Mouse (Mus musculus) CH12.LX (cell line): ENCODE measurements at regions not wholly inside any gene's neighbourhood (a gene's known extent, or its start where the extent isn't known, plus 50 kb on each side); places are given as distances from the start of the nearest gene placed in this dataset.

Experiments used
- DNase-seq: peaks from one replicate; pipeline ENCODE4 v3.0.0-alpha.2; 2013; ENCODE audit errors: extremely low read depth
- H3K27ac ChIP-seq: 2 replicates; pipeline ENCODE4 v1.5.1; 2012; ENCODE audit warnings: low read depth, mild to moderate bottlenecking, control low read depth, moderate library complexity; ENCODE audit not compliant: insufficient read depth
- H3K27me3 ChIP-seq: replicated peaks from 2 replicates; pipeline ENCODE3; 2012; ENCODE audit warnings: inconsistent platforms
- H3K36me3 ChIP-seq, 2 experiments: replicated peaks in 1 of 2; 2 replicates each; pipeline versions ENCODE3 to v1.6.1; 2012; ENCODE audit warnings: inconsistent platforms in 1 of 2, low read length in 1 of 2, mild to moderate bottlenecking in 1 of 2, mixed read lengths in 1 of 2, moderate library complexity in 1 of 2; ENCODE audit not compliant: control insufficient read depth in 1 of 2, insufficient read depth in 1 of 2
- H3K4me1 ChIP-seq, 2 experiments: 2 replicates each; pipeline ENCODE4 v1.6.1; 2012; ENCODE audit warnings: inconsistent platforms in 1 of 2, moderate library complexity in 1 of 2; ENCODE audit not compliant: insufficient read depth in 2 of 2, control insufficient read depth in 1 of 2
- H3K4me2 ChIP-seq: 2 replicates; pipeline ENCODE4 v1.6.1; 2012; ENCODE audit warnings: low read depth, mild to moderate bottlenecking, control low read depth; ENCODE audit not compliant: poor library complexity, insufficient read depth, severe bottlenecking
- H3K4me3 ChIP-seq, 3 experiments: fragments of 150-350 bp in 1 of 3; sonication (generic) in 1 of 3; replicated peaks in 1 of 3; 2 replicates each; pipeline versions ENCODE3 to v1.5.1; 2011 to 2012; ENCODE audit warnings: low read depth in 2 of 3, low read length in 2 of 3, mild to moderate bottlenecking in 2 of 3, moderate library complexity in 2 of 3, control low read depth in 1 of 3, improper control_type of control experiment in 1 of 3, inconsistent platforms in 1 of 3, mixed read lengths in 1 of 3; ENCODE audit not compliant: poor library complexity in 1 of 3
- H3K79me2 ChIP-seq: replicated peaks from 2 replicates; pipeline ENCODE4 v1.6.1; 2012; ENCODE audit warnings: mild to moderate bottlenecking, moderate library complexity; ENCODE audit not compliant: control insufficient read depth, poor library complexity, insufficient read depth, severe bottlenecking; ENCODE audit errors: extremely low read depth
- H3K9ac ChIP-seq: 2 replicates; pipeline ENCODE4 v1.6.1; 2012; ENCODE audit warnings: low read depth, mild to moderate bottlenecking, control low read depth, moderate library complexity; ENCODE audit not compliant: insufficient read depth
- H3K9me3 ChIP-seq: replicated peaks from 2 replicates; pipeline ENCODE3; 2012; ENCODE audit warnings: low read length, inconsistent platforms, mixed read lengths
- CHD2 ChIP-seq: IDR thresholded peaks from 2 replicates; pipeline ENCODE4 v1.6.1; 2011; ENCODE audit warnings: low read length, improper control_type of control experiment
- ELF1 ChIP-seq: IDR thresholded peaks from 2 replicates; pipeline ENCODE4 v1.6.1; 2014; ENCODE audit warnings: low read depth, mild to moderate bottlenecking, inconsistent platforms, low read length, improper control_type of control experiment
- HCFC1 ChIP-seq: IDR thresholded peaks from 2 replicates; pipeline ENCODE4 v1.6.1; 2012; ENCODE audit warnings: low read depth, mild to moderate bottlenecking, inconsistent platforms, low read length, improper control_type of control experiment
- IRF4 ChIP-seq: IDR thresholded peaks from 2 replicates; pipeline ENCODE4 v1.6.1; 2014; ENCODE audit warnings: low read depth, mild to moderate bottlenecking, inconsistent platforms, low read length, improper control_type of control experiment
- JUN ChIP-seq: IDR thresholded peaks from 2 replicates; pipeline ENCODE4 v1.6.1; 2011; ENCODE audit warnings: low read depth, mild to moderate bottlenecking, low read length, improper control_type of control experiment, moderate library complexity; ENCODE audit not compliant: insufficient read depth
- MAZ ChIP-seq: IDR thresholded peaks from 2 replicates; pipeline ENCODE4 v1.6.1; 2012; ENCODE audit warnings: low read depth, mild to moderate bottlenecking, inconsistent platforms, low read length, improper control_type of control experiment, moderate library complexity
- MXI1 ChIP-seq: IDR thresholded peaks from 2 replicates; pipeline ENCODE4 v1.6.1; 2011; ENCODE audit warnings: mild to moderate bottlenecking, low read depth, low read length, improper control_type of control experiment
- MYC ChIP-seq: IDR thresholded peaks from 2 replicates; pipeline ENCODE4 v1.6.1; 2011; ENCODE audit warnings: low read depth, mild to moderate bottlenecking, improper control_type of control experiment, low read length
- RCOR1 ChIP-seq: conservative IDR thresholded peaks from 2 replicates; pipeline ENCODE4 v1.6.1; 2012; ENCODE audit warnings: low read depth, mild to moderate bottlenecking, inconsistent platforms, low read length, improper control_type of control experiment
- SIN3A ChIP-seq: IDR thresholded peaks from 2 replicates; pipeline ENCODE4 v1.6.1; 2012; ENCODE audit warnings: low read length, improper control_type of control experiment, inconsistent platforms
- SMC3 ChIP-seq: IDR thresholded peaks from 2 replicates; pipeline ENCODE4 v1.6.1; 2011; ENCODE audit warnings: low read depth, low read length, improper control_type of control experiment
- UBTF ChIP-seq: IDR thresholded peaks from 2 replicates; pipeline ENCODE4 v1.6.1; 2012; ENCODE audit warnings: low read depth, mild to moderate bottlenecking, inconsistent platforms, low read length, improper control_type of control experiment, moderate library complexity
- USF1 ChIP-seq: IDR thresholded peaks from 2 replicates; pipeline ENCODE4 v1.6.1; 2014; ENCODE audit warnings: low read depth, mild to moderate bottlenecking, inconsistent platforms, low read length, improper control_type of control experiment
- ZC3H11A ChIP-seq: IDR thresholded peaks from 2 replicates; pipeline ENCODE4 v1.6.1; 2012; ENCODE audit warnings: low read depth, mild to moderate bottlenecking, inconsistent platforms, low read length, improper control_type of control experiment
- ZKSCAN1 ChIP-seq: IDR thresholded peaks from 2 replicates; pipeline ENCODE4 v1.6.1; 2012; ENCODE audit warnings: low read depth, inconsistent platforms, low read length, improper control_type of control experiment, borderline replicate concordance
- ZMIZ1 ChIP-seq: IDR thresholded peaks from 2 replicates; pipeline ENCODE4 v1.6.1; 2012; ENCODE audit warnings: low read depth, mild to moderate bottlenecking, inconsistent platforms, low read length, improper control_type of control experiment
- dilution Hi-C: fragments of 300-500 bp; cut with MboI; formaldehyde crosslinking; loops from 2 replicates; pipeline ENCODE4 v1.14.3; 2020; ENCODE audit warnings: low sequenced_read_pairs; ENCODE audit not compliant: extremely low pct_unique_long_range_greater_than_20kb, extremely low pct_ligation_motif_present
- in situ Hi-C: fragments of 300-500 bp; cut with MboI; formaldehyde crosslinking; loops from 3 replicates; pipeline ENCODE4 v1.14.3; 2019; ENCODE audit warnings: low sequenced_read_pairs, low pct_ligation_motif_present, low pct_unique_long_range_greater_than_20kb, mixed read lengths

DNA sequence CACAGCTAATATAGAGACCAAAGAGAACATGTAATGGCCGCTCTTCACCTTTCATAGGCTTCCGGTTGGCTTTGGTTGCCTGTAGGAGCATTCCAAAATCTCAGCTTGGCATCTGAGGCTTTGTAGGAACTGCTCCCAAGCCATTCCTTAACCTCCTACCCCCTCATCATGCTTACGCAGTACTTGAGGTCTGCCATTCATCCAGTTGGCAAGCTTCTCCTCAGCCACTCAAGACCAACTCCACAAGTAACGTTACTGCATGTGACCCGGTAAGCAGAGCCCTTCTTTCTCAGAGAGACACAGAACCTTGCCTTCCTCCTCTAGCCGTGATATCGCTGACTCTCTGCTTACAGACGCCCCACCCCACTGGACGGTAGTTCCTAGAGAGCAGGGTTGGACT, 94.6 kb upstream of the Ttc29 start:
- no peak for DNase-seq
- H3K4me2 ChIP-seq: no peak overlapping the region
- dilution Hi-C loops: no loop called here
- no peaks in the 10 kb centered on the region for H3K9me3 ChIP-seq
- TF ChIP-seq ZMIZ1 (no peak), USF1 (no peak), UBTF (no peak), MAZ (no peak), RCOR1 (no peak), JUN (no peak), ZC3H11A (no peak), ELF1 (no peak), SMC3 (no peak), MYC (no peak)
- H3K4me3 ChIP-seq: no peak overlapping the region
- no peaks in the 10 kb centered on the region for H3K79me2 ChIP-seq
- in situ Hi-C loops: no loop called here
- no peak overlapping the region for H3K9ac ChIP-seq
- no peak overlapping the region for H3K27ac ChIP-seq
- no peaks in the 10 kb centered on the region for H3K27me3 ChIP-seq
- peaks cover 2 to 45% of the 10 kb centered on the region in 2 experiments; a peak in 3 of 4 replicates for H3K4me1 ChIP-seq
- no peaks in the 10 kb centered on the region for H3K36me3 ChIP-seq

DNA sequence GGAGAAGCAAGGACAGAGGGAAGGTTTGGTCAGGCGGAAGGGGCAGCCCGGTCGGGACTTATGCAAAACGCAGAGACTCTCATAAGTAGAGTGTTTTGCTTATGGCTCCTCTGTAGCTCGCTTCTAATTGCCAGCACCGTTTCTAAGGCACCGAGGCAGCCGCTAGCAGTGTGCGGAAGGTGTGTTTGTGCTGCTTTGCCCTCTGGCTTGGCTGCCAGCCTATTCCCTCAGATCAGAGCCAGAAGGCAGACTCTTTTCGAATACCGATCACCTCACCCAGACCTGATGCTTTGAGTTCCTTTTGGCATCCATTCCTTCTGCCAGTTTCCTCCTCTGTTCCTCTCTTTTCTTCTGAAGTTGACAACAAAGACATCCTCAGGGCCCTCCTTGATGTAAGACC, 93.4 kb upstream of the Ttc29 start:
- Histone ChIP-seq H3K27ac (no peak overlapping the region), H3K4me2 (peak overlapping the region; percentile 72), H3K9ac (0 out of 2 replicates have a peak overlapping the region, but pooled peaks have one; percentile 10), H3K4me3 (peak overlapping the region in 1 of 3 experiments; percentile 22), H3K4me1 (peaks cover 2 to 41% of the 10 kb centered on the region in 2 experiments; a peak in 3 of 4 replicates), H3K27me3 (no peaks in the 10 kb centered on the region), H3K36me3 (no peaks in the 10 kb centered on the region), H3K9me3 (no peaks in the 10 kb centered on the region), H3K79me2 (no peaks in the 10 kb centered on the region)
- dilution Hi-C loops: no loop called here
- in situ Hi-C loops: loop anchor here (10.0 kb wide), 1 partner anchor 55 kb away; no protein-coding TSS in a partner anchor
- TF ChIP-seq HCFC1: no peak
- TF ChIP-seq ZKSCAN1: no peak
- TF ChIP-seq IRF4: peak; percentile 33; the same call in 1 of the 2 replicates
- TF ChIP-seq MAZ: no peak
- TF ChIP-seq CHD2: no peak
- TF ChIP-seq SIN3A: no peak
- TF ChIP-seq MXI1: no peak
- TF ChIP-seq ZC3H11A: no peak
- peak; percentile 35 for DNase-seq
